Mouse (Mus musculus) intestine, embryonic 14.5 days (tissue): Measurements from ENCODE around the gene Spp2. TPM values are rescaled to one million over a fixed set of nuclear protein-coding genes. Genes with fewer than 3 reads are reported as not detected.

Experiments used
- ATAC-seq: fragments of 200-750 bp; cut with Nextera tagmentation; replicated peaks from 2 replicates; pipeline ENCODE4 v1.8.0; 2017; ENCODE audit warnings: low read depth, moderate number of reproducible peaks, moderate TSS enrichment, moderate library complexity; ENCODE audit not compliant: low FRiP score, low TSS enrichment
- DNase-seq: peaks from one replicate; pipeline ENCODE4 v3.0.0-alpha.2; 2018; ENCODE audit warnings: low spot score
- H3K27ac ChIP-seq: fragments of 300-500 bp; sonication (generic); 2 replicates; pipeline ENCODE4 v1.5.1; 2014; ENCODE audit warnings: low read depth, mild to moderate bottlenecking, control low read depth
- H3K27me3 ChIP-seq: fragments of 300-500 bp; sonication (generic); replicated peaks from 2 replicates; pipeline ENCODE4 v1.6.1; 2014; ENCODE audit warnings: low read length, control low read depth; ENCODE audit not compliant: control insufficient read depth, insufficient read depth
- H3K36me3 ChIP-seq: fragments of 300-500 bp; sonication (generic); 2 replicates; pipeline ENCODE4 v1.6.1; 2014; ENCODE audit warnings: low read length, control low read depth; ENCODE audit not compliant: control insufficient read depth, insufficient read depth
- H3K4me1 ChIP-seq: fragments of 300-500 bp; sonication (generic); replicated peaks from 2 replicates; pipeline ENCODE4 v1.6.1; 2014; ENCODE audit warnings: low read length, control low read depth, mixed read lengths; ENCODE audit not compliant: control insufficient read depth, insufficient read depth
- H3K4me2 ChIP-seq: fragments of 300-500 bp; sonication (generic); 2 replicates; pipeline ENCODE4 v1.6.1; 2014; ENCODE audit warnings: low read length
- H3K4me3 ChIP-seq: fragments of 300-500 bp; sonication (generic); 2 replicates; pipeline ENCODE4 v1.5.1; 2014; ENCODE audit warnings: low read depth, low read length, control low read depth, mixed read lengths
- H3K9ac ChIP-seq: fragments of 300-500 bp; sonication (generic); 2 replicates; pipeline ENCODE4 v1.6.1; 2014; ENCODE audit warnings: mild to moderate bottlenecking, low read length
- H3K9me3 ChIP-seq: fragments of 300-500 bp; sonication (generic); 2 replicates; pipeline ENCODE4 v1.6.1; 2016; ENCODE audit warnings: low read length, control low read depth; ENCODE audit not compliant: control insufficient read depth
- WGBS: fragments of 180-500 bp; shearing (Covaris S2); extraction: QIAGEN DNeasy Blood & Tissue Kit; methylation state at CpG from one replicate; pipeline ENCODE4 v1.1.7; 2014; 5-methylcytosine and 5-hydroxymethylcytosine counted together
- polyA plus RNA-seq: library from polyadenylated mRNA; unstranded; fragments of >200 nt; fragmentation: Nextera tagmentation; extraction: Ambion mirVana; gene quantifications from 2 replicates; pipeline ENCODE4 v1.2.1, GENCODE M21; 2014

Spp2 gene
- polyA plus RNA-seq, 1 experiment from 2014 or later: 0.88 TPM

GRCm38 (mm10) chr1:88403378-88403777 lies 3.4 kb upstream of the Spp2 start:
- Histone ChIP-seq H3K4me1 (0 out of 2 replicates have a peak, but pooled peaks cover 16% of the 10 kb centered on the region), H3K9ac (no peak overlapping the region), H3K4me3 (no peak overlapping the region), H3K27ac (no peak overlapping the region), H3K27me3 (no peaks in the 10 kb centered on the region), H3K9me3 (no peaks in the 10 kb centered on the region), H3K36me3 (no peaks in the 10 kb centered on the region), H3K4me2 (no peak overlapping the region)
- DNase-seq (no peak), ATAC-seq (no peak)
- WGBS: 65% methylated on average over 3 of the region's 3 CpGs

- Histone ChIP-seq H3K4me1 (0 out of 2 replicates have a peak, but pooled peaks cover 16% of the 10 kb centered on the region), H3K27me3 (no peaks in the 10 kb centered on the region), H3K9me3 (no peaks in the 10 kb centered on the region), H3K9ac (no peak overlapping the region), H3K4me3 (no peak overlapping the region), H3K27ac (no peak overlapping the region), H3K4me2 (no peak overlapping the region), H3K36me3 (no peaks in the 10 kb centered on the region)
- DNase-seq (no peak), ATAC-seq (no peak)
- 60% methylated on average over 12 of the region's 12 CpGs for WGBS
Observed at GRCm38 (mm10) chr1:88406078-88406806, 519 bp upstream of the Spp2 start.

- Histone ChIP-seq H3K27me3 (no peaks in the 10 kb centered on the region), H3K36me3 (no peaks in the 10 kb centered on the region), H3K9me3 (no peaks in the 10 kb centered on the region), H3K4me3 (no peak overlapping the region), H3K4me2 (no peak overlapping the region), H3K27ac (no peak overlapping the region), H3K9ac (no peak overlapping the region), H3K4me1 (0 out of 2 replicates have a peak, but pooled peaks cover 19% of the 10 kb centered on the region)
- 71% methylated on average over 4 of the region's 4 CpGs for WGBS
- DNase-seq (no peak), ATAC-seq (no peak)
Observed at GRCm38 (mm10) chr1:88408340-88408739, 1.6 kb downstream of the Spp2 start.

GRCm38 (mm10) chr1:88412013-88412412 lies 5.3 kb downstream of the Spp2 start:
- no peak for DNase-seq
- 42% methylated on average over 5 of the region's 5 CpGs for WGBS
- H3K4me2 ChIP-seq: no peak overlapping the region
- no peaks in the 10 kb centered on the region for H3K36me3 ChIP-seq
- H3K4me3 ChIP-seq: no peak overlapping the region
- no peaks in the 10 kb centered on the region for H3K9me3 ChIP-seq
- H3K27me3 ChIP-seq: no peaks in the 10 kb centered on the region
- H3K4me1 ChIP-seq: 0 out of 2 replicates have a peak, but pooled peaks cover 7% of the 10 kb centered on the region
- H3K9ac ChIP-seq: no peak overlapping the region
- ATAC-seq: no peak
- H3K27ac ChIP-seq: no peak overlapping the region

- ATAC-seq: no peak
- Histone ChIP-seq H3K9me3 (no peaks in the 10 kb centered on the region), H3K4me1 (no peaks in the 10 kb centered on the region), H3K27ac (no peak overlapping the region), H3K9ac (no peak overlapping the region), H3K4me2 (no peak overlapping the region), H3K27me3 (no peaks in the 10 kb centered on the region), H3K36me3 (no peaks in the 10 kb centered on the region), H3K4me3 (no peak overlapping the region)
- 79% methylated on average over 2 of the region's 2 CpGs for WGBS
- no peak for DNase-seq
Observed at GRCm38 (mm10) chr1:88418943-88419342, 12.2 kb downstream of the Spp2 start.

- Histone ChIP-seq H3K27me3 (no peaks in the 10 kb centered on the region), H3K27ac (no peak overlapping the region), H3K4me1 (no peaks in the 10 kb centered on the region), H3K4me2 (no peak overlapping the region), H3K9me3 (no peaks in the 10 kb centered on the region), H3K36me3 (no peaks in the 10 kb centered on the region), H3K9ac (no peak overlapping the region), H3K4me3 (no peak overlapping the region)
- 62% methylated on average over 10 of the region's 10 CpGs for WGBS
- DNase-seq: no peak
- ATAC-seq: no peak
Observed at GRCm38 (mm10) chr1:88422045-88422444, 15.3 kb downstream of the Spp2 start.

GRCm38 (mm10) chr1:88422846-88423395 lies 16.2 kb downstream of the Spp2 start:
- ATAC-seq (no peak), DNase-seq (no peak)
- Histone ChIP-seq H3K27ac (no peak overlapping the region), H3K9me3 (no peaks in the 10 kb centered on the region), H3K9ac (no peak overlapping the region), H3K4me2 (no peak overlapping the region), H3K4me1 (no peaks in the 10 kb centered on the region), H3K27me3 (no peaks in the 10 kb centered on the region), H3K4me3 (no peak overlapping the region), H3K36me3 (no peaks in the 10 kb centered on the region)
- WGBS: 71% methylated on average over 7 of the region's 7 CpGs

- H3K27me3 ChIP-seq: no peaks in the 10 kb centered on the region
- H3K9ac ChIP-seq: no peak overlapping the region
- no peak overlapping the region for H3K4me2 ChIP-seq
- DNase-seq: peak; percentile 94
- 24% methylated on average over 8 of the region's 8 CpGs for WGBS
- no peak overlapping the region for H3K4me3 ChIP-seq
- no peak overlapping the region for H3K27ac ChIP-seq
- H3K4me1 ChIP-seq: peaks cover 6% of the 10 kb centered on the region
- no peak; the same call in 1 of the 2 replicates for ATAC-seq
- H3K36me3 ChIP-seq: no peaks in the 10 kb centered on the region
- H3K9me3 ChIP-seq: no peaks in the 10 kb centered on the region
Observed at GRCm38 (mm10) chr1:88424602-88425252, 18.0 kb downstream of the Spp2 start.
